Mouse (Mus musculus): ENCODE data around the gene Gcnt3.
A peak's percentile ranks its signal among the peaks of the same experiment; 100 is the strongest.

Gcnt3 gene

GRCm38 (mm10) chr9:70009754-70010304, 28.1 kb downstream of the Gcnt3 start:
- DNase-seq (ENCODE audit: extremely low read depth, insufficient read length, low spot score), result no peak

GRCm38 (mm10) chr9:70007506-70008248, 30.2 kb downstream of the Gcnt3 start:
- no peak for DNase-seq (ENCODE audit: extremely low read depth, insufficient read length, low spot score)

DNA sequence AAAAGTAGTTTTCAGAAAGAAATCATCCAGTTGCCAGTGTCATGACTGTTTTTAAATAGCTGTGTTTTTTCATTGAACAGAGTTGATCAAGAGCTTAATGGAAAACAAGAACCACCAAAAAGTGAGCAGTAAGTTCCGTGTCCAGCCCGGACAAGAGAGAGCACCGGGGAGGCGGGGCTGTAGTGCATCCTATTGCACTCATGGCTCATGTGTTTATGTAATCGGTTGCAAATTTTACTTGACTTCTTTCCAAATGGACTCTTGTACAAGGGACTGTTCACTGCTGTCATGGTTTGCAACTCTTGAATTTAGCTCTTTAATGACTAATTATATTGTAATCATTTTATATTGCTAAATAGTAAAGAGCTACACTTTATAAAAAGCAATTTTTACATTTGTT, 30.9 kb downstream of the Gcnt3 start:
- DNase-seq (ENCODE audit: extremely low read depth, insufficient read length, low spot score), result no peak

GRCm38 (mm10) chr9:70003516-70003915, 34.4 kb downstream of the Gcnt3 start:
- DNase-seq (ENCODE audit: extremely low read depth, insufficient read length, low spot score), result no peak

DNA sequence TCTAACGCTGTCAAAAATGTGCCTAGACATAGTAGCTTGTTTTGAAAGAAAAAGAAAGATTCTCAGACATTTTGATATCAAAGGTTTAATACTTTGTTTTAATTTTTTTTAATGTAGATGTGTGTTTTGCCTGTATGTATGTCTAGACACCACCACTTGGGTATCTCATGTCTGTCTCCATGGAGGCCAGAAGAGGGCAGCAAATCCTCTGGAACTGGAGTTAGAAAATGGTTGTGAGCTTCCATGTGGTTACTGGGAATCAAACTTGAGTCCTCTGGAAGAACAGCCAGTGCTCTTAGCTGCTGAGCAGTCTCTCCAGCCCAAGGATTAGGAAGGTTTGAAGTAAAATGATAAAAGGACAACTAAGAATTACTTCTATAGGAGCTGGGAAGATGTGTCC, 38.6 kb downstream of the Gcnt3 start:
- no peak for DNase-seq (ENCODE audit: extremely low read depth, insufficient read length, low spot score)

DNA sequence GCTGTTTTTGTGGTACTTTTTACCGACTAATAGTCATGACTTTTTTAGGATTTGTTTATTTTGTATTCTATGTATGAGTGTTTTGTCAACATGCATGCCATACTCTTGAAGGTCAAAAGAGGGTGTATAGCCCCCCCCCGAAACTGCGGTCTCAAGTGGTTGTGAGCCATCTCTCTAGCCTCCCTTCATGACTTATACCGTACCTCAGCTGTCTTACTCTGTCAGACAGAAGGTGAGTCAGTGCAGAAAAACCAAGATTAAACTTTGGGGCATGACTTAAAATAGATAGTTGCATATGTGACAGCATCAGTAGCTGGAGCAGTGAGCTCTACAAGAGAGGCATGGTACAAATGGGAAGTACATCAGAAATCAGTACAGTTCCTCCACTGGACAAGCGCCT, 43.3 kb downstream of the Gcnt3 start:
- no peak for DNase-seq (ENCODE audit: extremely low read depth, insufficient read length, low spot score)

DNA sequence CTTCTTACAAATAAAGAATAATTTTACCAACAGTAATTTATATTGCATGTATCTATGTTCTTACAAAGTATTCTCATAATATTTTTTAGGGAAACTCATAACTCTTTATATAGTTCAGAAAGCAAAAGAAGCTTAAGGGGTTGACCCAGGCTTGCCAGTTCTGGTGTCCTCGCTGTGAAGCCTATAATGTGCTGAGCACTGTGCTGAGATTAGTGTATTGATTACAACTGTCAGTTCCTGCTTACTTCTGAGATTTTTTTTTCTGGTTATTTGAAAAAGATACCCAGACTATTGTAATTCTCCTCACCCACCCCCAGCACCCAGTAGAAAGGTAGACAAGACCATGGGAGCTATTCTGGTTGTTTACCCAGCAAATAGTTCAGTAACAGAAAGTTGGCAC, 44.4 kb downstream of the Gcnt3 start:
- no peak for DNase-seq (ENCODE audit: extremely low read depth, insufficient read length, low spot score)

- no peak for DNase-seq (ENCODE audit: extremely low read depth, insufficient read length, low spot score)
These were observed 45.0 kb downstream of the Gcnt3 start for GRCm38 (mm10) chr9:69992841-69993277.

GRCm38 (mm10) chr9:69990346-69990745, 47.5 kb downstream of the Gcnt3 start:
- DNase-seq (ENCODE audit: extremely low read depth, insufficient read length, low spot score), result no peak

DNA sequence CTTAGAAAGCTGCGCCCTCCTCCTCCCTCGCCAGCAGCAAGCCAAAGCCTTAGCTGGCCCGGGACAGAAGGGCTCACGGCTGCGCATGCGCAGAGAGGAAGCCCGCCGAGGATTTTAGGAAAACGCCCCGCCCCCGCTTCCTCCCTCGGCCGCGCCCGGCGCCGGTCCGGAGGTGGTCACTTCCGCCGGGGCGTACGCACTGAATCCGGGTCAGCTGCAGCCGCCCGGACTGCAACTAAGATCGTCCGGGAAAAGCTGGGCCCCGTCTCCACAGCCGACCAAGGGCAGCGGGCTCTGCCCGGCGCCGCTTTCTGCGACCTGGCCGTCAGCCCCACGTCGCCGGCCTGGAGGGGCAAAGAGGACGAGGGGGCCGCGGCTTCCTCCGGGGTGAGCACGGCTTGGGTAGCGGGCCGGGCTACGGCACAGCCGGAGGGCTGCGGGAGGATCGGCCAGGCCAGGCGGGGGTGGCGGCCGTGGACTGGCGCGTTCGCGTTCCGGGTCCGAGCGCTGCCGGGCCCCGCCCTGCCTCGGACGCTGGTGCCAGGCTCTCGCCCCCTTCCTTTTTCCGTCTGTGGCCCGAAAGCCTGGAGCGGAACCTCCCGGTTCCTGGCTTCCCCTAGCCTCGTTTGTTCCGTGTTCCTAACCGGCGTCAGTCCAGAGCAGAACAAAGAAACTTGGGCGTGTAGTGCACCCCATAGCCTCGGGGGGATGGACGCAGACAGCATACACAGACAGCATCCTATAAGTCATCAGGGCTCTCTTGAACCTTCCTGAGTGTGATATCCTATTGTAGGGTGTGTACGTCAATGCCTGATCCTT, 48.4 kb downstream of the Gcnt3 start, which contains the start of gene Bnip2:
TSS of gene Bnip2 (plus strand) at position 164 of the 819 bp plus-strand sequence.
- DNase-seq (ENCODE audit: extremely low read depth, insufficient read length, low spot score), result peak; percentile 95

DNA sequence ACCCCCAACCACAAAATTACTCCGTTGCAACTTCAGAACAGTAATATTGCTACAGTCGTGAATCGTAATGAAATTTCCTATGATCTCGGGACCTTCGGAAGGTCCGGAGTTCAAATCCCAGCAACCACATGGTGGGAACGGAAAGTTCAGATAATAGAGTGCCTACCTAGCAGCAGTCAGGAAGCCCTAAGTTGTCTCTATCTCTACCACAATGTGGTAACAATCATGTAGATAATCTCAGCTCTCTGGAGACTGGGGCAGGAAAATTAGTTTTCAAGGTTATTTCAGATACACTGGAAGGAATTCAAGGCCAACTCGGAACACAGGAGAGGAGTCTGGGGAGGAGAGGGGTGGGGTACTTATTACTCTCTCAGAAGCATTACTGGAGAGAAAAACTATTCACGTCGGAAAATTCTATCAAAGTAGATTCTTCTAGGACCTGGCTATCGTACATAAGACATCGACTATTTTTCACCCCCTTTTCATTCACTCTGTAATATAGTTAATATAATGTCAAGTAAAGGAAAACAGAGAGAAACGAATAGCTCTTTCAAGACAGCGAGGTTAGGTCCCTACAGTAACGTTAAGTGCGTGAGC, 49.1 kb downstream of the Gcnt3 start:
- DNase-seq (ENCODE audit: extremely low read depth, insufficient read length, low spot score), result no peak

DNA sequence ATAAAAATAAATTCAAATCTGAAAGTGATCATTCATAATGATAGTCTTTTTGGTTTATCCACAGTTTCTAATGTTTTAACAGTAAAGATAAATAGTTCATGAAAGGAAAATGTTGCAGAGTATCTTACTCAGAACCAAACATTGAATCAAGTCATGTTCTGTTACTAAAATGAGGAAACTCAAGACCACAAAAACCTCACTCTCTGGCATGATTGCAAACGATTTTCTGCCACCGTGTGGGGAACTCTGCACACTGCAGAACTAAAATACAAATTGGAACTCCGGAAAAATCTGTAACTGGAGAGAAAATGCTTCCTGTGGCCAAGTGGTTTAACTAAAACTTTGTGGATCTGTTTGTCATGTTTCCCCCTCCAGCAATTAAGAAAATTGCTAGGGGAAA, 50.3 kb downstream of the Gcnt3 start:
- DNase-seq (ENCODE audit: extremely low read depth, insufficient read length, low spot score), result peak; percentile 45

- no peak for DNase-seq (ENCODE audit: extremely low read depth, insufficient read length, low spot score)
These were observed 51.3 kb downstream of the Gcnt3 start for GRCm38 (mm10) chr9:69986571-69986970.

GRCm38 (mm10) chr9:69986063-69986462, 51.8 kb downstream of the Gcnt3 start:
- DNase-seq (ENCODE audit: extremely low read depth, insufficient read length, low spot score), result no peak

DNA sequence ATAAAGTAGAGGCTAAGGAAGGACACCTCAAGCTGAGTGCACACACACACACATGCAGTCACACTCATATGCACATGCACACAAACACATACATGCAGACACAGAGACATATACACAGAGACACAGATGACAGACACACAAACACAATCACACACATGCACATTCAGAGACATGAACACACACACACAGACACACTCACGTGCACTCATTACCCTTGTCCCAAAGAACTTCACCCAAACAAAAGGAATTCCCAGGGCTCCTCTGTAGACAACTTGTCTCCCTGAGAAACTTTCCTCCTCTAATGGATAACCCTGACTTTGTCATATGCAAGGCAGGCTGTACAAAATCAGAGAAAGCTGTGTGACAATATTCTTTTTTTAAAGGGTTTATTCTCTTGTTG, 52.4 kb downstream of the Gcnt3 start:
- no peak for DNase-seq (ENCODE audit: extremely low read depth, insufficient read length, low spot score)
